Mouse (Mus musculus) kidney, postnatal 0 days (tissue): ENCODE results near the gene 1700001J03Rik. TPM values are rescaled to one million over a fixed set of nuclear protein-coding genes. Genes with fewer than 3 reads are reported as not detected.

Experiments used
- ATAC-seq: fragments of 200-750 bp; cut with Nextera tagmentation; replicated peaks from 2 replicates; pipeline ENCODE4 v1.8.0; 2017; ENCODE audit warnings: low read depth, moderate number of reproducible peaks, moderate TSS enrichment, moderate library complexity; ENCODE audit not compliant: low FRiP score
- DNase-seq: peaks from one replicate; pipeline ENCODE4 v3.0.0-alpha.2; 2016; ENCODE audit warnings: low spot score
- H3K27ac ChIP-seq: fragments of 300-500 bp; sonication (generic); 2 replicates; pipeline ENCODE4 v1.5.1; 2014; ENCODE audit warnings: mild to moderate bottlenecking
- H3K27me3 ChIP-seq: fragments of 300-500 bp; sonication (generic); 2 replicates; pipeline ENCODE4 v1.6.1; 2014; ENCODE audit warnings: low read length, mixed read lengths; ENCODE audit not compliant: insufficient read depth
- H3K36me3 ChIP-seq: fragments of 300-500 bp; sonication (generic); 2 replicates; pipeline ENCODE4 v1.6.1; 2014; ENCODE audit warnings: low read length, mixed read lengths; ENCODE audit not compliant: insufficient read depth
- H3K4me1 ChIP-seq: fragments of 300-500 bp; sonication (generic); replicated peaks from 2 replicates; pipeline ENCODE4 v1.6.1; 2014; ENCODE audit warnings: antibody characterized with exemption, low read length, mixed read lengths; ENCODE audit not compliant: insufficient read depth
- H3K4me2 ChIP-seq: fragments of 300-500 bp; sonication (generic); 2 replicates; pipeline ENCODE4 v1.6.1; 2014; ENCODE audit warnings: mild to moderate bottlenecking, low read length, moderate library complexity, mixed read lengths
- H3K4me3 ChIP-seq: fragments of 300-500 bp; sonication (generic); replicated peaks from 2 replicates; pipeline ENCODE4 v1.5.1; 2014; ENCODE audit warnings: low read depth, low read length
- H3K9ac ChIP-seq: fragments of 300-500 bp; sonication (generic); 2 replicates; pipeline ENCODE4 v1.6.1; 2014; ENCODE audit warnings: low read depth, low read length
- H3K9me3 ChIP-seq: fragments of 300-500 bp; sonication (generic); replicated peaks from 2 replicates; pipeline ENCODE4 v1.6.1; 2016; ENCODE audit warnings: low read length, inconsistent platforms, mixed read lengths
- CTCF ChIP-seq: IDR thresholded peaks from 2 replicates; pipeline ENCODE4 v1.5.1; 2016; ENCODE audit warnings: antibody characterized with exemption, low read depth, mild to moderate bottlenecking, moderate library complexity
- WGBS: fragments of 180-500 bp; shearing (Covaris S2); extraction: QIAGEN DNeasy Blood & Tissue Kit; methylation state at CpG from one replicate; pipeline ENCODE4 v1.1.7; 2014; 5-methylcytosine and 5-hydroxymethylcytosine counted together
- polyA plus RNA-seq: library from polyadenylated mRNA; unstranded; fragments of >200 nt; fragmentation: Nextera tagmentation; extraction: Ambion mirVana; gene quantifications from 2 replicates; pipeline ENCODE4 v1.2.1, GENCODE M21; 2015

Gene 1700001J03Rik
- polyA plus RNA-seq, 1 experiment from 2014 or later, result 0.26 TPM

- Histone ChIP-seq H3K4me1 (0 out of 2 replicates have a peak, but pooled peaks cover 6% of the 10 kb centered on the region), H3K4me3 (no peak overlapping the region), H3K27me3 (no peaks in the 10 kb centered on the region), H3K27ac (peak overlapping the region; percentile 84), H3K9me3 (no peaks in the 10 kb centered on the region), H3K36me3 (peaks cover 44% of the 10 kb centered on the region), H3K4me2 (no peak overlapping the region), H3K9ac (no peak overlapping the region)
- WGBS, result 41% methylated on average over 5 of the region's 5 CpGs
- TF ChIP-seq CTCF, result no peak
- DNase-seq (peak; percentile 88), ATAC-seq (peak; percentile 99)
Observed at GRCm38 (mm10) chr5:146205537-146205936, 20.4 kb upstream of the 1700001J03Rik start.

GRCm38 (mm10) chr5:146203921-146204320, 18.8 kb upstream of the 1700001J03Rik start:
- ATAC-seq (no peak), DNase-seq (no peak)
- no peak overlapping the region for H3K9ac ChIP-seq
- peaks cover 32% of the 10 kb centered on the region; the same call in 1 of the 2 replicates for H3K36me3 ChIP-seq
- 88% methylated on average over 2 of the region's 2 CpGs for WGBS
- TF ChIP-seq CTCF, result peak; percentile 5; the same call in 1 of the 2 replicates
- no peaks in the 10 kb centered on the region for H3K9me3 ChIP-seq
- H3K4me3 ChIP-seq, result no peak overlapping the region
- 0 out of 2 replicates have a peak, but pooled peaks cover 6% of the 10 kb centered on the region for H3K4me1 ChIP-seq
- no peak overlapping the region for H3K27ac ChIP-seq
- no peak overlapping the region for H3K4me2 ChIP-seq
- H3K27me3 ChIP-seq, result no peaks in the 10 kb centered on the region

GRCm38 (mm10) chr5:146200580-146200979, 15.5 kb upstream of the 1700001J03Rik start:
- Histone ChIP-seq H3K9me3 (no peaks in the 10 kb centered on the region), H3K27me3 (no peaks in the 10 kb centered on the region), H3K27ac (no peak overlapping the region), H3K9ac (no peak overlapping the region), H3K4me2 (no peak overlapping the region), H3K4me1 (no peaks in the 10 kb centered on the region), H3K4me3 (no peak overlapping the region), H3K36me3 (peaks cover 10% of the 10 kb centered on the region; the same call in 1 of the 2 replicates)
- ATAC-seq, result no peak
- DNase-seq, result no peak
- no peak for TF ChIP-seq CTCF
- over 99% methylated on average over 6 of the region's 6 CpGs for WGBS

GRCm38 (mm10) chr5:146199540-146199939, 14.4 kb upstream of the 1700001J03Rik start:
- Histone ChIP-seq H3K36me3 (0 out of 2 replicates have a peak, but pooled peaks cover 9% of the 10 kb centered on the region), H3K27ac (peak overlapping the region; percentile 44; the same call in 1 of the 2 replicates), H3K9ac (no peak overlapping the region), H3K4me3 (no peak overlapping the region), H3K27me3 (no peaks in the 10 kb centered on the region), H3K9me3 (no peaks in the 10 kb centered on the region), H3K4me2 (no peak overlapping the region), H3K4me1 (no peaks in the 10 kb centered on the region)
- DNase-seq (no peak), ATAC-seq (peak; percentile 60; the same call in 1 of the 2 replicates)
- peak; percentile 48; the same call in 1 of the 2 replicates for TF ChIP-seq CTCF
- WGBS, result 72% methylated on average over 2 of the region's 2 CpGs

- Histone ChIP-seq H3K27ac (no peak overlapping the region), H3K4me2 (no peak overlapping the region), H3K27me3 (no peaks in the 10 kb centered on the region), H3K4me3 (no peak overlapping the region), H3K36me3 (0 out of 2 replicates have a peak, but pooled peaks cover 9% of the 10 kb centered on the region), H3K4me1 (no peaks in the 10 kb centered on the region), H3K9me3 (no peaks in the 10 kb centered on the region), H3K9ac (no peak overlapping the region)
- ATAC-seq, result peak; percentile 88
- no peak for TF ChIP-seq CTCF
- peak; percentile 26 for DNase-seq
Observed at GRCm38 (mm10) chr5:146199073-146199472, 14.0 kb upstream of the 1700001J03Rik start.

GRCm38 (mm10) chr5:146193360-146193759, 8.3 kb upstream of the 1700001J03Rik start:
- ATAC-seq (no peak), DNase-seq (no peak)
- no peak overlapping the region for H3K9ac ChIP-seq
- H3K27me3 ChIP-seq, result no peaks in the 10 kb centered on the region
- H3K36me3 ChIP-seq, result no peaks in the 10 kb centered on the region
- no peaks in the 10 kb centered on the region for H3K9me3 ChIP-seq
- H3K27ac ChIP-seq, result no peak overlapping the region
- no peak for TF ChIP-seq CTCF
- no peaks in the 10 kb centered on the region for H3K4me1 ChIP-seq
- H3K4me3 ChIP-seq, result no peak overlapping the region
- no peak overlapping the region for H3K4me2 ChIP-seq
- 88% methylated on average over 8 of the region's 8 CpGs for WGBS
